Mouse (Mus musculus): Measurements from ENCODE around the gene Shisa5. TPM values are rescaled to one million over a fixed set of nuclear protein-coding genes. Genes with fewer than 3 reads are reported as not detected.

The Shisa5 gene
- total RNA-seq (2023; ENCODE audit: inconsistent age), result 1,721 to 2,235 TPM (median 1,997 TPM) in 4 replicates

GRCm38 (mm10) chr9:109038086-109038895, at the start of gene Shisa5:
Shisa5 (plus strand) TSS chr9:109038565.

GRCm38 (mm10) chr9:108991428-108992084, 46.8 kb upstream of the Shisa5 start, which contains the start of gene Pfkfb4:
Pfkfb4 (plus strand) TSS chr9:108991778.

GRCm38 (mm10) chr9:109059136-109059903, 21.0 kb downstream of the Shisa5 start, which contains the start of gene Trex1:
Trex1 (minus strand) TSS chr9:109059734.

GRCm38 (mm10) chr9:109073661-109074573, 35.6 kb downstream of the Shisa5 start, which contains the start of gene Atrip:
Atrip (minus strand) TSS chr9:109074124.

DNA sequence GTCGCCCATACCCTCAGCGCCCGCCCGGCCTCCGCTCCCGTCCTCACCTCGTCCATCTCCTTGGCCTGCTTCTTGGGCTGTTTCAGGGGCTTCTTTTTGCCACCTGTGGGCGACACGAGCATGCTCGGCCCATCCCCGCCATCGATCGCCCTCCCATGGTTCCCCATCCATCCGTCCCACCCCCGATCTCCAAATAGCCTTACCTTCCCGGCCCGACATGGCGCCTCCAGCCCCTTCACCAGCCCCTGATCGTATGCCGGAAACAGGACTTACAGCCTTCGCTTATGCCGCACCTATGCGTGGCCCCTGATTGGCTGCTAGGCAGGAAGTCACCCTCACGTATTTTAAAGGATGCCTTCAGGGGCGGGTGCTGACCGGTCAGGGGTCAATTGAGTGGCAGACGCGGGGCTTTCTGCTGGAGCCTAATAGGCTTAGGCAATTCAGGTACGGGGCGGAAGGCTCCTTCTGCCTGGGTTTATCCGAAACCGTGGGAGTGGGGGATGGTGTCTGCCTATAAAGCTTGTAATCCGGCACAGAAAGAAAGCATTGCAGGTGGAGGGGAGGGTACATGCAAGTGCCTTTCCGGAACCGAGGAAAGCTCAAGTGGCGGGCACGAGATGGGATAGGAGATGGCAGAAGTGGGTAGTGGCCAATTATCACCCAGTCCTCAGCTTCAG, 43.9 kb downstream of the Shisa5 start, which contains the start of the genes Ccdc51 and Tma7:
Ccdc51 (plus strand) TSS at position 370 of the 677 bp plus-strand sequence.
Tma7 (minus strand) TSS at position 464 of the 677 bp plus-strand sequence.

GRCm38 (mm10) chr9:109095137-109095982, 57.0 kb downstream of the Shisa5 start, which contains the start of gene Plxnb1:
Plxnb1 (plus strand) TSS chr9:109095389.

Other genes with a start within 250 kb of the Shisa5 start
- 15.7 to 21.5 TPM (median 17.9 TPM) in 4 replicates for gene Nckipsd, start 230.2 kb upstream of the Shisa5 start, total RNA-seq (2023; ENCODE audit: inconsistent age)
- gene Celsr3, start 212.2 kb upstream of the Shisa5 start, total RNA-seq (2023; ENCODE audit: inconsistent age), result 0.06 to 0.09 TPM in 2 of 4 replicates, not detected in the others
- gene Slc26a6, start 185.3 kb upstream of the Shisa5 start, total RNA-seq (2023; ENCODE audit: inconsistent age), result 9.4 to 15.0 TPM (median 10.4 TPM) in 4 replicates
- gene Tmem89, start 123.9 kb upstream of the Shisa5 start, total RNA-seq (2023; ENCODE audit: inconsistent age), result not detected in 4 replicates
- gene Uqcrc1, start 101.9 kb upstream of the Shisa5 start, total RNA-seq (2023; ENCODE audit: inconsistent age), result 160 to 191 TPM (median 173 TPM) in 4 replicates
- gene Col7a1, start 85.0 kb upstream of the Shisa5 start, total RNA-seq (2023; ENCODE audit: inconsistent age), result 2.9 to 7.1 TPM (median 4.6 TPM) in 4 replicates
- 0.45 to 0.74 TPM (median 0.64 TPM) in 3 of 4 replicates, not detected in the other for gene Ucn2, start 52.6 kb upstream of the Shisa5 start, total RNA-seq (2023; ENCODE audit: inconsistent age)
- gene Pfkfb4, start 46.8 kb upstream of the Shisa5 start, total RNA-seq (2023; ENCODE audit: inconsistent age), result 26.1 to 36.7 TPM (median 28.4 TPM) in 4 replicates
- 9.9 to 16.9 TPM (median 14.7 TPM) in 4 replicates for gene Trex1, start 21.2 kb downstream of the Shisa5 start, total RNA-seq (2023; ENCODE audit: inconsistent age)
- 32.4 to 38.0 TPM (median 36.4 TPM) in 4 replicates for gene Atrip, start 35.6 kb downstream of the Shisa5 start, total RNA-seq (2023; ENCODE audit: inconsistent age)
- gene Ccdc51, start 43.9 kb downstream of the Shisa5 start, total RNA-seq (2023; ENCODE audit: inconsistent age), result 7.4 to 10.1 TPM (median 9.6 TPM) in 4 replicates
- gene Tma7, start 44.0 kb downstream of the Shisa5 start, total RNA-seq (2023; ENCODE audit: inconsistent age), result 302 to 333 TPM (median 324 TPM) in 4 replicates
- gene Plxnb1, start 56.8 kb downstream of the Shisa5 start, total RNA-seq (2023; ENCODE audit: inconsistent age), result 0.24 to 0.51 TPM (median 0.28 TPM) in 4 replicates
- not detected in 4 replicates for gene Fbxw21, start 123.5 kb downstream of the Shisa5 start, total RNA-seq (2023; ENCODE audit: inconsistent age)
- 0.39 TPM in 1 of 4 replicates, not detected in the others for gene Fbxw13, start 157.4 kb downstream of the Shisa5 start, total RNA-seq (2023; ENCODE audit: inconsistent age)
- not detected in 4 replicates for gene Fbxw20, start 196.2 kb downstream of the Shisa5 start, total RNA-seq (2023; ENCODE audit: inconsistent age)
- not detected in 4 replicates for gene Fbxw14, start 249.1 kb downstream of the Shisa5 start, total RNA-seq (2023; ENCODE audit: inconsistent age)